Mouse (Mus musculus) cerebellum, adult 2 months (tissue): ENCODE measurements around the gene Ano7. TPM values are rescaled to one million over a fixed set of nuclear protein-coding genes. Genes with fewer than 3 reads are reported as not detected.
"Not testable (repeated sequence)": the region's sequence is repeated elsewhere in the genome, so short reads cannot be mapped to it uniquely, and the experiment has no call there.

Source experiments
- DNase-seq, 2 experiments: peaks; one replicate each; pipeline ENCODE4 v3.0.0; 2021
- H3K27ac ChIP-seq: fragments of 200-500 bp; 2 replicates; pipeline ENCODE4 v1.5.1; 2012; ENCODE audit warnings: low read length, control low read depth, inconsistent platforms; ENCODE audit not compliant: insufficient read depth
- H3K27me3 ChIP-seq: fragments of 200-500 bp; 2 replicates; pipeline ENCODE4 v1.6.1; 2012; ENCODE audit warnings: inconsistent platforms, mild to moderate bottlenecking, low read length, moderate library complexity; ENCODE audit not compliant: control insufficient read depth, insufficient read depth
- H3K4me1 ChIP-seq: fragments of 200-500 bp; 2 replicates; pipeline ENCODE4 v1.6.1; 2011; ENCODE audit warnings: low read length; ENCODE audit not compliant: control insufficient read depth, insufficient read depth
- H3K4me3 ChIP-seq: fragments of 200-500 bp; replicated peaks from 2 replicates; pipeline ENCODE3; 2011; ENCODE audit warnings: mild to moderate bottlenecking, low read depth, low read length, control low read depth; ENCODE audit not compliant: insufficient read depth
- CTCF ChIP-seq: fragments of 200-500 bp; IDR thresholded peaks from 2 replicates; pipeline ENCODE4 v1.5.1; 2011; ENCODE audit warnings: low read depth, mild to moderate bottlenecking, control low read depth, low read length, moderate library complexity, borderline replicate concordance; ENCODE audit not compliant: insufficient read depth
- POLR2A ChIP-seq: fragments of 200-500 bp; IDR thresholded peaks from 2 replicates; pipeline ENCODE4 v1.6.1; 2011; ENCODE audit warnings: low read length, control low read depth, borderline replicate concordance; ENCODE audit not compliant: insufficient read depth
- WGBS: fragments of 180-500 bp; shearing (Covaris S2); methylation state at CpG from one replicate; pipeline ENCODE4 v1.1.7; 2018; 5-methylcytosine and 5-hydroxymethylcytosine counted together
- polyA plus RNA-seq: library from polyadenylated mRNA; depleted of rRNA; stranded (reverse); fragments of >200 nt; gene quantifications from 2 replicates; pipeline ENCODE4 v1.2.3, GENCODE M21; 2012

Ano7 gene
- polyA plus RNA-seq, 1 experiment: 0.41 TPM

GRCm38 (mm10) chr1:93401191-93402052 is 27.7 kb downstream of the Ano7 start:
- no peak for DNase-seq
- Histone ChIP-seq H3K4me1 (no peaks in the 10 kb centered on the region), H3K27me3 (no peaks in the 10 kb centered on the region), H3K27ac (no peak overlapping the region), H3K4me3 (no peak overlapping the region)
- no peak for TF ChIP-seq POLR2A
- TF ChIP-seq CTCF: no peak
- WGBS: 25% methylated on average over 38 of the region's 38 CpGs

- TF ChIP-seq CTCF: no peak
- no peak for TF ChIP-seq POLR2A
- Histone ChIP-seq H3K27ac (no peak overlapping the region), H3K4me1 (no peaks in the 10 kb centered on the region), H3K4me3 (no peak overlapping the region), H3K27me3 (no peaks in the 10 kb centered on the region)
- 75% methylated on average over 4 of the region's 4 CpGs for WGBS
- no peak for DNase-seq
Observed at GRCm38 (mm10) chr1:93403403-93403802, 29.7 kb downstream of the Ano7 start.

DNA sequence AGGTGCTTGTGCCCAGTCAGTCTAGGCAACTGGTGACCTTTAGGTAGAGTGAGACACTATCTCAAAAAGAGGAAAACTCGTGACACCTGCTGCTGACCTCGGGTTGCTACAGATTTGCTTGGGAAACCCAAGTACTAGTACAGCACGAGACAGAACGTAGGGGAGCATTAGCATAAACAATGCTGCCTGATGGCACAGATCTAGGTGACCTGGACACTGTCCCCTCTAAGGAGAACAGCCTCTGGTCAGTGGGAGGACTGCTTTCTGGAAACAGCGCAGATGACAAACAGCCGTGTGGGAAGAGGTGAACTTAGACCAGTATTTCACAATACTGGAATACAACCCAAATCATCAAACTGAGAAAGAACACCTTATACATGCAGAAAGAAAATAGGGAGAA is 58.4 kb downstream of the Ano7 start:
- TF ChIP-seq CTCF (no peak), POLR2A (no peak)
- Histone ChIP-seq H3K27me3 (no peaks in the 10 kb centered on the region), H3K4me1 (no peaks in the 10 kb centered on the region), H3K4me3 (no peak overlapping the region), H3K27ac (no peak overlapping the region)
- WGBS: 86% methylated on average over 6 of the region's 6 CpGs
- DNase-seq: no peak

DNA sequence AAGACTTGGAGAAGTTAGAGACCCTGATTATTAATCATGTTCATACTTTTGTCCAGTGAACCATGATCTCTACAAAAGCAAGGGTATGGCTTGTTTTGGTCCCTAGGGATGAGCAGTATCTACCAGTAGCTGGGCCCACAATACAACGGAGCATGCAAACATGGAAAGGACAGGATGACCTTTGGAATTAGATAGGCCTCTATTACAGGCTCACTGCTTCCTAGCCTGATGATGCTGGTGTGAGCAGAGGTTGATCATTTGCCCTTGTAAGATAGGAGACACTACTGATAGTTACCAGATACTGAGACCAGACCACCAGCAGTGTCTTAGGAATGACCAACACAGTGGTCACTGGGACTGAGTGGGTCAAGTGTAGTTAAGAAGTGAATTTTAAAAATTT is 65.6 kb downstream of the Ano7 start:
- TF ChIP-seq POLR2A: no peak
- no peak for TF ChIP-seq CTCF
- no peak overlapping the region for H3K27ac ChIP-seq
- peaks cover 5% of the 10 kb centered on the region; the same call in 1 of the 2 replicates for H3K4me1 ChIP-seq
- 93% methylated on average over 1 of the region's 1 CpGs for WGBS
- DNase-seq: no peak
- no peaks in the 10 kb centered on the region for H3K27me3 ChIP-seq
- no peak overlapping the region for H3K4me3 ChIP-seq

DNA sequence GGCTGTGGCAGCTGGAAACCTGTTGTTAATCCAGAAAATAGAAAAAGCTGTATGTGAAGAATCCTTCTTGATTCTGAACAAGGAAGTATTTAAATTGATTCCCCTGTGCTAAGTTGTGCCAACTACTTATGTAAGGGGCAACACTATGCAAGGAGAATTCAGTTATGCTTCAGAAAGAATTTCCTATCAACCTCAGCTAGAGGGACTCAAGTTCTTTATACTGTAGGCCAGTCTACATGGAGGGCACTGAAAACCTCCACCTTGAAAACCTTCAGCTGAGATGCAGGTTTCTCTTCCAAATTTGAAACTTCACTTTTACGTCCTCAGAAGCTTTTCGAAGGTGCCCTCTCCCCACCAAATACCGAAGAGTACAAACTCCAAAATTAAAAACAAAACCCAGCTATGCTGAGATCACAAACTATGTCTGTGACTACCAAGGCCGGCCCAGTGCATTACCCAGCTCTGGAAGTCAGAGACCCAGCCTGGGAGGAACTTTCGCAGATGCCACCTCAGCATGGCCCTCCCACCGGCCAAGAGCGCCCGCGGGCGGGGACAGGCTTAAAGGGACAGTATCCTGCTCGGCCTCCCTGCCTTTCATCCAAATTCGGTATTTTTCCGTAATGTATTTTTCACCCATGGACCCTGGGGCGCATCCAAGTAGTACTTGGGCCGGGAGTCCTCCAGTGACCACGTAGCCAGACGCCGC is 70.8 kb downstream of the Ano7 start:
- H3K27ac ChIP-seq: peak overlapping the region; percentile 71; the same call in 1 of the 2 replicates
- DNase-seq: peak; percentile 80 to 82
- peak overlapping the region; percentile 76 for H3K4me3 ChIP-seq
- peaks cover 6% of the 10 kb centered on the region; the same call in 1 of the 2 replicates for H3K4me1 ChIP-seq
- H3K27me3 ChIP-seq: no peaks in the 10 kb centered on the region
- no peak for TF ChIP-seq POLR2A
- TF ChIP-seq CTCF: no peak
- 2% methylated on average over 18 of the region's 18 CpGs for WGBS

DNA sequence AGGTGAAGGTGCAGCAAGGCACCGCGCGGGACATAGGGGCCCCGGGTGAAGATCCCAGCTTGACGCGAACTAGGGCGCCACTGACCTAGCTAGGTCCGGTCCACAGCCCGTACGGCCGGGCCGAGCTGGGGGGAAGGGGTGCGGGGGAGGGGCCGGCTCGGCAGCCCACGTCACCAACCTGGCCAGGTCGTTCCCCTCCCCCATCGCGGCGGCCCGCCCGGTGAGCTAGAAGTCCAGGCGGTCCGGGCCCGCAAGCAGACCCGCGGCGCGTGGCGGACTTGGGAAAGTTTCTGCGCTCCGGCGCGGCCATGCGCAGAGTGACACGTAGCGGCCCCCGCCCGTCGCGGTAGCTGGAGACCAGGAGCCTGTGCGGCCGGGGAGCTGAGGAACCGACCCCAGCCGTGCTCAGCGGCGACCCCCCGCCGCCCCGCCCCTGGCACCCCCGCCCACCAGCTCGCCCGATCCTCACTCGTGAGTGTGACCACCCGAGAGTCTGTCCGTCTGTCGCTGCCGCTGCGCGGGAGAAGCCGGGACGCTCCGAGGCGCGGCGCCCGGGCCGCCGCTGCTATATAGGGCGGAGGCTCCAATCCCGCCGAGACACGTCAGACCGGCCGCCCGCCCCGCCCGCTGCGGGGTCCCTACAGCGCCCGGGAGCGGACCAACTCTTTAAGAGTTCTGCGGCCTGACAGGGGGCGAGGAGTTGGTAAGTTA is 71.5 kb downstream of the Ano7 start:
- peaks cover 7% of the 10 kb centered on the region; the same call in 1 of the 2 replicates for H3K4me1 ChIP-seq
- no peak for TF ChIP-seq CTCF
- no peak for TF ChIP-seq POLR2A
- DNase-seq: peak; percentile 68 to 70
- peak overlapping the region; percentile 76 for H3K4me3 ChIP-seq
- under 1% methylated on average over 84 of the region's 84 CpGs for WGBS
- peak overlapping the region; percentile 71; the same call in 1 of the 2 replicates for H3K27ac ChIP-seq
- no peaks in the 10 kb centered on the region for H3K27me3 ChIP-seq

- DNase-seq: no peak
- Histone ChIP-seq H3K4me1 (peaks cover 7% of the 10 kb centered on the region; the same call in 1 of the 2 replicates), H3K27ac (no peak overlapping the region), H3K27me3 (no peaks in the 10 kb centered on the region), H3K4me3 (peak overlapping the region; percentile 76)
- 12% methylated on average over 3 of the region's 3 CpGs for WGBS
- TF ChIP-seq POLR2A (no peak), CTCF (no peak)
Observed at GRCm38 (mm10) chr1:93445822-93446162, 72.1 kb downstream of the Ano7 start.

- 87% methylated on average over 5 of the region's 5 CpGs for WGBS
- not testable (repeated sequence) for H3K27me3 ChIP-seq, H3K4me1 ChIP-seq, H3K27ac ChIP-seq, DNase-seq, H3K4me3 ChIP-seq
Observed at GRCm38 (mm10) chr1:93450118-93450517, 76.4 kb downstream of the Ano7 start.
